8 mouse cellular contexts compared by ENCODE assay signal in genomic region chr13:119690039-119690728, GRCm38 (mm10). TPM values are rescaled to one million over a fixed set of nuclear protein-coding genes. Genes with fewer than 3 reads are reported as not detected.
A peak's percentile ranks its signal among the peaks of the same experiment; 100 is the strongest.
DNase-seq lines count a peak whose midpoint lies in the region; ATAC-seq and TF ChIP-seq lines count a peak whose summit lies in the region.

TSS of gene Hmgcs1 (plus strand) at chr13:119690379.

- peak within 1 kb of the TSS; percentile 99 for H3K9ac ChIP-seq in forebrain, embryonic 16.5 days (replicated peaks; ENCODE audit: low read depth, low read length)
- peak within 1 kb of the TSS; percentile 84 for H3K9ac ChIP-seq in lung, embryonic 14.5 days

- ATAC-seq in G1E (ENCODE audit: extremely low read depth, insufficient number of reproducible peaks, low FRiP score, poor library complexity, severe bottlenecking), result peak; percentile 98
- peak; percentile 97 for ATAC-seq in forebrain, embryonic 16.5 days
- ATAC-seq in lung, embryonic 14.5 days (ENCODE audit: insufficient read depth), result peak; percentile 99

- peaks cover 18% of the 10 kb centered on the region for H3K36me3 ChIP-seq in G1E (replicated peaks)
- H3K36me3 ChIP-seq in forebrain, embryonic 16.5 days (ENCODE audit: control insufficient read depth, insufficient read depth), result peaks cover 2% of the 10 kb centered on the region; the same call in 1 of the 2 replicates
- no peaks in the 10 kb centered on the region; the same call in 1 of the 2 replicates for H3K36me3 ChIP-seq in lung, embryonic 14.5 days (ENCODE audit: insufficient read depth)
- no peaks in the 10 kb centered on the region for H3K36me3 ChIP-seq in thymus, adult 2 months (ENCODE audit: control insufficient read depth, insufficient read depth, low read length)

- peak; percentile 85 for TF ChIP-seq POLR2A in olfactory bulb, adult 2 months (IDR thresholded peaks at IDR 0.05; ENCODE audit: insufficient read depth, low read depth, low read length)
- TF ChIP-seq POLR2A in thymus, adult 2 months (IDR thresholded peaks at IDR 0.05; ENCODE audit: control insufficient read depth, extremely low read depth, insufficient read depth, low read length, poor library complexity), result peak; percentile 77; the same call in 1 of the 2 replicates

- peak within 1 kb of the TSS; percentile 99 for H3K27ac ChIP-seq in forebrain, embryonic 16.5 days (ENCODE audit: low read length)
- peak within 1 kb of the TSS; percentile 98 for H3K27ac ChIP-seq in layer of hippocampus, adult 2 months
- peak within 1 kb of the TSS; percentile 96 for H3K27ac ChIP-seq in lung, embryonic 14.5 days (ENCODE audit: low read depth)
- peak within 1 kb of the TSS; percentile 88 for H3K27ac ChIP-seq in olfactory bulb, adult 2 months (ENCODE audit: insufficient read depth, low read depth, low read length)
- H3K27ac ChIP-seq in thymus, adult 2 months (ENCODE audit: control insufficient read depth, insufficient read depth, low read length), result peak within 1 kb of the TSS; percentile 39

- peaks cover 42% of the 10 kb centered on the region for H3K4me1 ChIP-seq in G1E (ENCODE audit: insufficient read depth, low read depth, low read length)
- peaks cover 40% of the 10 kb centered on the region for H3K4me1 ChIP-seq in forebrain, embryonic 16.5 days (replicated peaks; ENCODE audit: control insufficient read depth, insufficient read depth, low read length)
- peaks cover 6% of the 10 kb centered on the region for H3K4me1 ChIP-seq in lung, embryonic 14.5 days (ENCODE audit: insufficient read depth)
- H3K4me1 ChIP-seq in olfactory bulb, adult 2 months (ENCODE audit: control insufficient read depth, insufficient read depth, low read length), result peaks cover 5% of the 10 kb centered on the region; the same call in 1 of the 2 replicates
- peaks cover 7% of the 10 kb centered on the region for H3K4me1 ChIP-seq in thymus, adult 2 months (replicated peaks; ENCODE audit: control insufficient read depth, insufficient read depth, low read length)

- DNase-seq in G1E (ENCODE audit: low spot score), result peak; percentile 96
- DNase-seq in cerebellum, adult 18-20 months, result peak; percentile 96 to 100
- peak; percentile 95 to 96 for DNase-seq in heart, postnatal 36 days
- peak; percentile 98 to 99 for DNase-seq in layer of hippocampus, adult 2 months (ENCODE audit: low spot score in 2 of 2)
- peak; percentile 99 for DNase-seq in lung, embryonic 14.5 days
- peak; percentile 97 for DNase-seq in thymus, adult 2 months

- H3K4me2 ChIP-seq in forebrain, embryonic 16.5 days (ENCODE audit: low read length), result peak within 1 kb of the TSS; percentile 79
- H3K4me2 ChIP-seq in lung, embryonic 14.5 days, result peak within 1 kb of the TSS; percentile 89

- no peak for TF ChIP-seq CTCF in G1E (IDR thresholded peaks at IDR 0.05; ENCODE audit: low read depth, low read length)
- TF ChIP-seq CTCF in layer of hippocampus, adult 2 months (conservative IDR thresholded peaks at IDR 0.05), result no peak
- no peak for TF ChIP-seq CTCF in lung, embryonic 14.5 days (IDR thresholded peaks at IDR 0.05; ENCODE audit: low read depth)
- TF ChIP-seq CTCF in olfactory bulb, adult 2 months (IDR thresholded peaks at IDR 0.05; ENCODE audit: insufficient read depth, low read depth, low read length), result no peak
- peak; percentile 39; the same call in 1 of the 2 replicates for TF ChIP-seq CTCF in thymus, adult 2 months (IDR thresholded peaks at IDR 0.05; ENCODE audit: borderline replicate concordance, control insufficient read depth, extremely low read depth, insufficient read depth, low read length, poor library complexity)

- no peaks in the 10 kb centered on the region for H3K9me3 ChIP-seq in G1E (replicated peaks)
- no peaks in the 10 kb centered on the region for H3K9me3 ChIP-seq in forebrain, embryonic 16.5 days (ENCODE audit: control insufficient read depth, low read length)
- H3K9me3 ChIP-seq in lung, embryonic 14.5 days (ENCODE audit: low read depth, low read length), result no peaks in the 10 kb centered on the region

- peak within 1 kb of the TSS; percentile 96 for H3K4me3 ChIP-seq in G1E (ENCODE audit: low read depth, low read length)
- peak within 1 kb of the TSS; percentile 100 for H3K4me3 ChIP-seq in forebrain, embryonic 16.5 days (replicated peaks; ENCODE audit: low read length)
- H3K4me3 ChIP-seq in layer of hippocampus, adult 2 months, result peak within 1 kb of the TSS; percentile 97
- H3K4me3 ChIP-seq in lung, embryonic 14.5 days (ENCODE audit: low read depth, low read length), result peak within 1 kb of the TSS; percentile 93
- H3K4me3 ChIP-seq in olfactory bulb, adult 2 months (ENCODE audit: insufficient read depth, low read depth, low read length), result peak within 1 kb of the TSS; percentile 92
- H3K4me3 ChIP-seq in thymus, adult 2 months (ENCODE audit: control insufficient read depth, insufficient read depth, low read length), result peak within 1 kb of the TSS; percentile 84

- WGBS in forebrain, embryonic 16.5 days, result under 1% methylated on average over 59 of the region's 59 CpGs
- under 1% methylated on average over 58 of the region's 59 CpGs for WGBS in lung, embryonic 14.5 days
- WGBS in olfactory bulb, adult 2 months, result under 1% methylated on average over 58 of the region's 59 CpGs
- under 1% methylated on average over 59 of the region's 59 CpGs for WGBS in thymus, adult 2 months

- H3K27me3 ChIP-seq in G1E (ENCODE audit: insufficient read depth, low read length), result no peaks in the 10 kb centered on the region
- H3K27me3 ChIP-seq in forebrain, embryonic 16.5 days (replicated peaks; ENCODE audit: control insufficient read depth, insufficient read depth, low read length), result no peaks in the 10 kb centered on the region
- no peaks in the 10 kb centered on the region for H3K27me3 ChIP-seq in lung, embryonic 14.5 days (ENCODE audit: insufficient read depth, low read length)
- no peaks in the 10 kb centered on the region for H3K27me3 ChIP-seq in thymus, adult 2 months (ENCODE audit: control insufficient read depth, insufficient read depth, low read length)

- intact Hi-C loops in heart, postnatal 36 days (cut with DNase I), result loop anchor here (2.0 kb wide), 1 partner anchor 101 kb away; the partner anchor contains the start of gene Zfp131

RNA-seq across cellular contexts. Expression of gene Hmgcs1, which starts in this region (rescaled TPM):
- total RNA-seq in G1E (2014; fragmentation: Nextera tagmentation) (68.6 and 78.9 TPM in 2 replicates), G1E (2017) (259 and 314 TPM in 2 replicates)
- 9.4 and 14.6 TPM in 2 replicates for polyA plus RNA-seq in G1E (2012)
- polyA plus RNA-seq in forebrain, embryonic 16.5 days (2015; fragmentation: Nextera tagmentation; extraction: Ambion mirVana), result 461 and 470 TPM in 2 replicates
- total RNA-seq in heart, postnatal 36 days (2021), result 10 to 100 TPM; 38.6 to 39.0 TPM
- 100 to 1,000 TPM; 192 to 193 TPM for total RNA-seq in layer of hippocampus, adult 2 months (2021)
- polyA plus RNA-seq in lung, embryonic 14.5 days (2014; fragmentation: Nextera tagmentation; extraction: Ambion mirVana), result 126 and 142 TPM in 2 replicates
- not detected in 2 replicates for polyA plus RNA-seq in olfactory bulb, adult 2 months (2012; ENCODE audit: insufficient read depth, insufficient read length, low replicate concordance, missing spikeins)
- polyA plus RNA-seq in thymus, adult 2 months (2012; rRNA removed), result 13.3 and 13.9 TPM in 2 replicates

Comparison
In these comparisons a context has a peak if more than half of its experiments do, and no peak if none do; other contexts are left out.
1. Peak in every context shown above with its lines: DNase-seq, ATAC-seq, H3K4me3 ChIP-seq and H3K27ac ChIP-seq.
2. RNA of gene Hmgcs1 (polyA plus RNA-seq): 461 to 470 TPM in forebrain, embryonic 16.5 days, 126 to 142 TPM in lung, embryonic 14.5 days, 9.4 to 14.6 TPM in G1E and 13.3 to 13.9 TPM in thymus, adult 2 months; not detected in olfactory bulb, adult 2 months; every median in the first group is over 10 times any median in the second.
3. H3K27ac ChIP-seq: peak in every context shown above with its lines; median percentile 99 in forebrain, embryonic 16.5 days; 98 in layer of hippocampus, adult 2 months; 96 in lung, embryonic 14.5 days; 88 in olfactory bulb, adult 2 months; 39 in thymus, adult 2 months.